Comparison of ENCODE assay signal across 9 mouse cellular contexts in genomic region chr16:37585129-37585563, GRCm38 (mm10). TPM values are rescaled to one million over a fixed set of nuclear protein-coding genes. Genes with fewer than 3 reads are reported as not detected.
DNase-seq lines count a peak whose midpoint lies in the region; ATAC-seq lines count a peak whose summit lies in the region.
"Had no signal": no experiment of that assay in that cellular context is flagged by ENCODE, and none has a peak within 500 bp of the region (broad histone marks: within the 10 kb centered on the region; RNA-seq: fewer than 3 reads in every experiment).

No protein-coding gene starts in this region.

- ATAC-seq in frontal cortex, adult (ENCODE audit: low TSS enrichment), result peak; percentile 41
- 0 out of 2 replicates have a peak, but pooled peaks have one; percentile 26 for ATAC-seq in limb, embryonic 11.5 days (ENCODE audit: insufficient number of reproducible peaks, low FRiP score, low TSS enrichment, low read depth)
- peak; percentile 57 for ATAC-seq in hindbrain, embryonic 16.5 days
- ATAC-seq in neural tube, embryonic 15.5 days (ENCODE audit: low FRiP score), result peak; percentile 36; the same call in 1 of the 2 replicates

- H3K9me3 ChIP-seq in limb, embryonic 11.5 days (ENCODE audit: control insufficient read depth, low read length), result no peaks in the 10 kb centered on the region
- no peaks in the 10 kb centered on the region for H3K9me3 ChIP-seq in limb, embryonic 10.5 days (replicated peaks)
- H3K9me3 ChIP-seq in hindbrain, embryonic 16.5 days (ENCODE audit: control insufficient read depth, low read length), result no peaks in the 10 kb centered on the region
- H3K9me3 ChIP-seq in neural tube, embryonic 15.5 days (replicated peaks), result no peaks in the 10 kb centered on the region

- 76% methylated on average over 8 of the region's 8 CpGs for WGBS in limb, embryonic 11.5 days
- WGBS in limb, embryonic 10.5 days, result 75% methylated on average over 8 of the region's 8 CpGs
- 42% methylated on average over 8 of the region's 8 CpGs for WGBS in hindbrain, embryonic 16.5 days
- whole genome bisulfite sequencing in neural tube, embryonic 15.5 days, result 42% methylated on average over 8 of the region's 8 CpGs

- no peak overlapping the region for H3K27ac ChIP-seq in limb, embryonic 11.5 days (replicated peaks; ENCODE audit: low read depth, low read length)
- no peak overlapping the region for H3K27ac ChIP-seq in limb, embryonic 10.5 days
- H3K27ac ChIP-seq in hindbrain, embryonic 16.5 days (ENCODE audit: low read depth, low read length), result peak overlapping the region; percentile 88
- peak overlapping the region; percentile 86 for H3K27ac ChIP-seq in neural tube, embryonic 15.5 days (replicated peaks)

- H3K4me3 ChIP-seq in limb, embryonic 11.5 days (ENCODE audit: low read depth, low read length), result no peak overlapping the region
- no peak overlapping the region for H3K4me3 ChIP-seq in limb, embryonic 10.5 days
- H3K4me3 ChIP-seq in hindbrain, embryonic 16.5 days (ENCODE audit: low read length), result no peak overlapping the region
- H3K4me3 ChIP-seq in neural tube, embryonic 15.5 days (replicated peaks), result no peak overlapping the region

- no peaks in the 10 kb centered on the region for H3K36me3 ChIP-seq in limb, embryonic 11.5 days (ENCODE audit: control insufficient read depth, insufficient read depth, low read length)
- H3K36me3 ChIP-seq in limb, embryonic 10.5 days, result no peaks in the 10 kb centered on the region
- H3K36me3 ChIP-seq in hindbrain, embryonic 16.5 days (ENCODE audit: control insufficient read depth, insufficient read depth, low read length), result no peaks in the 10 kb centered on the region
- H3K36me3 ChIP-seq in neural tube, embryonic 15.5 days, result no peaks in the 10 kb centered on the region

- no peak overlapping the region for H3K9ac ChIP-seq in limb, embryonic 11.5 days (ENCODE audit: low read length)
- no peak overlapping the region for H3K9ac ChIP-seq in hindbrain, embryonic 16.5 days (ENCODE audit: low read depth, low read length)
- no peak overlapping the region for H3K9ac ChIP-seq in neural tube, embryonic 15.5 days (replicated peaks)

- no peak overlapping the region for H3K4me2 ChIP-seq in limb, embryonic 11.5 days (ENCODE audit: low read depth, severe bottlenecking)
- no peak overlapping the region; the same call in none of the 2 replicates for H3K4me2 ChIP-seq in hindbrain, embryonic 16.5 days (ENCODE audit: low read length)
- H3K4me2 ChIP-seq in neural tube, embryonic 15.5 days, result peak overlapping the region; percentile 53; the same call in 1 of the 2 replicates

- DNase-seq in frontal cortex, postnatal 14 days (ENCODE audit: low spot score in 2 of 2), result no peak
- DNase-seq in limb, embryonic 11.5 days (ENCODE audit: low spot score), result no peak
- DNase-seq in limb, embryonic 10.5 days (ENCODE audit: low spot score), result no peak
- no peak for DNase-seq in lung, adult 18-20 months
- no peak for DNase-seq in gastrocnemius, adult 18-20 months (ENCODE audit: low spot score)

- no peaks in the 10 kb centered on the region for H3K27me3 ChIP-seq in limb, embryonic 11.5 days (ENCODE audit: control insufficient read depth, insufficient read depth, low read length)
- H3K27me3 ChIP-seq in limb, embryonic 10.5 days (ENCODE audit: low read depth, poor library complexity, severe bottlenecking), result peaks cover 11% of the 10 kb centered on the region; the same call in 1 of the 2 replicates
- H3K27me3 ChIP-seq in hindbrain, embryonic 16.5 days (replicated peaks; ENCODE audit: control insufficient read depth, insufficient read depth, low read length), result no peaks in the 10 kb centered on the region
- no peaks in the 10 kb centered on the region for H3K27me3 ChIP-seq in neural tube, embryonic 15.5 days (replicated peaks)

- 0 out of 2 replicates have a peak, but pooled peaks cover 4% of the 10 kb centered on the region for H3K4me1 ChIP-seq in limb, embryonic 11.5 days (ENCODE audit: control insufficient read depth, insufficient read depth, low read length)
- H3K4me1 ChIP-seq in limb, embryonic 10.5 days, result peaks cover 17% of the 10 kb centered on the region; the same call in 1 of the 2 replicates
- peaks cover 9% of the 10 kb centered on the region for H3K4me1 ChIP-seq in hindbrain, embryonic 16.5 days (ENCODE audit: control insufficient read depth, insufficient read depth, low read depth, low read length)
- H3K4me1 ChIP-seq in neural tube, embryonic 15.5 days, result peaks cover 23% of the 10 kb centered on the region

RNA-seq across cellular contexts. Expression of gene Hgd, which starts 5.2 kb away (rescaled TPM):
- polyA plus RNA-seq in limb, embryonic 11.5 days (2014; fragmentation: Nextera tagmentation; extraction: Ambion mirVana), result 0.48 TPM in 1 of 2 replicates, not detected in the other
- polyA plus RNA-seq in limb, embryonic 10.5 days (2016; fragmentation: Nextera tagmentation; extraction: Ambion mirVana), result 0.25 and 0.28 TPM in 2 replicates
- 0.26 TPM in 1 of 2 replicates, not detected in the other for polyA plus RNA-seq in hindbrain, embryonic 16.5 days (2015; fragmentation: Nextera tagmentation; extraction: Ambion mirVana)
- polyA plus RNA-seq in neural tube, embryonic 15.5 days (2015; fragmentation: Nextera tagmentation; extraction: Ambion mirVana), result 0.23 TPM in 2 replicates
- under 1 TPM; 0.43 to 0.57 TPM for total RNA-seq in gastrocnemius, adult 18-20 months (2021)
- total RNA-seq: left cerebral cortex, postnatal 36 days had no signal

RNA-seq across cellular contexts. Expression of gene Rabl3, which starts 45.5 kb away (rescaled TPM):
- polyA plus RNA-seq in limb, embryonic 11.5 days (2014; fragmentation: Nextera tagmentation; extraction: Ambion mirVana), result 42.7 and 42.9 TPM in 2 replicates
- polyA plus RNA-seq in limb, embryonic 10.5 days (2016; fragmentation: Nextera tagmentation; extraction: Ambion mirVana), result 38.9 and 39.4 TPM in 2 replicates
- polyA plus RNA-seq in hindbrain, embryonic 16.5 days (2015; fragmentation: Nextera tagmentation; extraction: Ambion mirVana), result 17.3 and 17.5 TPM in 2 replicates
- polyA plus RNA-seq in neural tube, embryonic 15.5 days (2015; fragmentation: Nextera tagmentation; extraction: Ambion mirVana), result 16.3 and 16.5 TPM in 2 replicates
- 1 to 10 TPM; 6.8 to 8.6 TPM for total RNA-seq in gastrocnemius, adult 18-20 months (2021)

RNA-seq across cellular contexts. Expression of gene Gtf2e1, which starts 45.6 kb away (rescaled TPM):
- polyA plus RNA-seq in limb, embryonic 11.5 days (2014; fragmentation: Nextera tagmentation; extraction: Ambion mirVana), result 45.4 and 50.1 TPM in 2 replicates
- polyA plus RNA-seq in limb, embryonic 10.5 days (2016; fragmentation: Nextera tagmentation; extraction: Ambion mirVana), result 45.0 and 48.1 TPM in 2 replicates
- polyA plus RNA-seq in hindbrain, embryonic 16.5 days (2015; fragmentation: Nextera tagmentation; extraction: Ambion mirVana), result 28.4 and 31.7 TPM in 2 replicates
- 21.8 and 25.0 TPM in 2 replicates for polyA plus RNA-seq in neural tube, embryonic 15.5 days (2015; fragmentation: Nextera tagmentation; extraction: Ambion mirVana)
- 10 to 100 TPM; 10.6 to 14.4 TPM for total RNA-seq in gastrocnemius, adult 18-20 months (2021)

Comparison
In these comparisons a context has a peak if more than half of its experiments do, and no peak if none do; other contexts are left out.
1. H3K27ac ChIP-seq: peak in hindbrain, embryonic 16.5 days (single experiment) and neural tube, embryonic 15.5 days (single experiment); none in limb, embryonic 11.5 days (single experiment) and limb, embryonic 10.5 days (single experiment).
2. Peak in every context shown above with its lines, with median percentiles within 50 percentile points of each other: ATAC-seq.